Mouse (Mus musculus) left cerebral cortex, adult 2 months (tissue): ENCODE data around the gene Calr. TPM values are rescaled to one million over a fixed set of nuclear protein-coding genes. Genes with fewer than 3 reads are reported as not detected.

Source experiments
- DNase-seq, 2 experiments: peaks; one replicate each; pipeline ENCODE4 v3.0.0; 2021 to 2022; ENCODE audit warnings: low spot score in 2 of 2, mixed read lengths in 1 of 2; ENCODE audit errors: extremely low spot score in 1 of 2
- H3K27ac ChIP-seq: fragments of 200-600 bp; 2 replicates; pipeline ENCODE4 v1.8.1; 2022
- H3K4me3 ChIP-seq: fragments of 200-600 bp; 2 replicates; pipeline ENCODE4 v1.8.1; 2022
- CTCF ChIP-seq: fragments of 200-600 bp; IDR thresholded peaks from 2 replicates; pipeline ENCODE4 v1.8.1; 2022; ENCODE audit warnings: antibody characterized with exemption, mild to moderate bottlenecking, moderate library complexity
- intact Hi-C: fragments of 180-260 bp; cut with DNase I; formaldehyde crosslinking; loops from one replicate; pipeline ENCODE4 v1.15.1; 2025
- total RNA-seq, 2 experiments: library from RNA; stranded (reverse); gene quantifications; 2 replicates each; pipeline ENCODE4 v1.2.3; 2021

The Calr gene
- total RNA-seq, 2 experiments from 2014 or later: 459 to 496 TPM

- Histone ChIP-seq H3K27ac (no peak overlapping the region), H3K4me3 (peak overlapping the region; percentile 46)
- TF ChIP-seq CTCF: no peak
- intact Hi-C loops: no loop called here
- DNase-seq: no peak
These were observed 25.7 kb upstream of the Calr start for GRCm38 (mm10) chr8:84872309-84872965.

DNA sequence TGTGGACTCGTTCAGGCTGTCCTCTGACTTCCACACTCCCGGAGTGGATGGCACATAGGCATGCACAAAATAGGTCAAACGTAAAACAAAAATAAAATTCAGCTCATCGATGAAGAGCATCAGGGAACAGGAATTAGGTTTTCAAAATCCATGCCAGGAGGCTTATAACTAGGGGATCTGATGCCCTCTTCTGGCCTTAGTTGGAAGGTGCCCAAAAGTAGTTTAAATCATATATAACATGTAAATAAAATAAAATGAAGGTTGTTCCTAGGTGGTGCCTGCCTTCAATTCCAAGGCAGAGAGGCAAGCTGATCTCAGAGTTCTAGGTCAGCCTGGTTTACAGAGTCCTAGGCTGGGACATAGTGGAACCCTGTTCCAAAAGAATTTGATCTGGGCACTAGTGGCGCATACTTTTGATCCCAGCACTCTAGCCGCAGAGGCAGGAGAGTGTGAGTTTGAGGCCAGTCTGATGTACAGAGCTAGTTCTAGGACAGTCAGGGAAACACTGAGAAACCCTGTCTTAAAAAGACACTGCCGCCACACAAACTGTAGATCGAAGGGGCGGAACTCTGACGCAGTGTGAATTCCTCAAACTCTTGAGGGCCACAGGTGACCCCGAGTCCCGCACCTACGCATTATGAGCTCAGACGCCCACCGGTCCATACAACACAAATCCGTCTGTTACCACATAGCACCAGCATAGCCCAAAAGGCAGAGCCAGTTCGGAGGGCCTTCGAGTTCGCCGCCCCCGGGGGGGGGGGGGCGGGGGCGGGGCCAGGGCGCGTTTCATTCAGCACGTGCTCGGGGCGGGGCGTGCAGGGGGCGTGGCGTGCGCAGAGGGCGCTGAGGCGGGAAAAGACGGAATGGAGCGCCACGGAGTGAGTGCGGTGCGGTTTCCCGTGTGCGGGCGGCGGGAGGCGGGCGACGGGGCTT is 24.9 kb upstream of the Calr start, which contains the start of gene Syce2:
Syce2 (plus strand) TSS at position 736 of the 933 bp plus-strand sequence.
- Histone ChIP-seq H3K27ac (no peak within 1 kb of the TSS), H3K4me3 (peak within 1 kb of the TSS; percentile 46)
- peak; percentile 31 for TF ChIP-seq CTCF
- intact Hi-C loops: no loop called here
- peak; percentile 53 to 57 for DNase-seq

- intact Hi-C loops: loop anchor here (5.0 kb wide), 1 partner anchor 35 kb away; the partner anchor contains the start of gene Gcdh
- H3K27ac ChIP-seq: peak within 1 kb of the TSS; percentile 92
- peak; percentile 90 to 92 for DNase-seq
- no peak for TF ChIP-seq CTCF
- H3K4me3 ChIP-seq: peak within 1 kb of the TSS; percentile 92
These were observed 10.2 kb upstream of the Calr start, which contains the start of gene Farsa for GRCm38 (mm10) chr8:84856864-84857441. TSS of gene Farsa (plus strand) at chr8:84856989.

GRCm38 (mm10) chr8:84856434-84856833 is 9.7 kb upstream of the Calr start:
- no peak for TF ChIP-seq CTCF
- no peak for DNase-seq
- intact Hi-C loops: loop anchor here (5.0 kb wide), 1 partner anchor 36 kb away; the partner anchor contains the start of gene Gcdh
- H3K27ac ChIP-seq: 0 out of 2 replicates have a peak overlapping the region, but pooled peaks have one; percentile 92
- no peak overlapping the region for H3K4me3 ChIP-seq

GRCm38 (mm10) chr8:84847684-84848435 is 1.1 kb upstream of the Calr start:
- peak overlapping the region; percentile 71; the same call in 1 of the 2 replicates for H3K27ac ChIP-seq
- DNase-seq: no peak
- intact Hi-C loops: no loop called here
- TF ChIP-seq CTCF: no peak
- peak overlapping the region; percentile 51 for H3K4me3 ChIP-seq

- peak overlapping the region; percentile 99 for H3K27ac ChIP-seq
- no peak for TF ChIP-seq CTCF
- peak overlapping the region; percentile 100 for H3K4me3 ChIP-seq
- intact Hi-C loops: no loop called here
- DNase-seq: no peak
These were observed 526 bp downstream of the Calr start for GRCm38 (mm10) chr8:84846094-84846721.

- Histone ChIP-seq H3K27ac (peak overlapping the region; percentile 99), H3K4me3 (peak overlapping the region; percentile 100)
- DNase-seq: peak in 1 of 2 experiments; percentile 20
- intact Hi-C loops: no loop called here
- TF ChIP-seq CTCF: peak; percentile 56
These were observed 1.2 kb downstream of the Calr start for GRCm38 (mm10) chr8:84845355-84846093.

DNA sequence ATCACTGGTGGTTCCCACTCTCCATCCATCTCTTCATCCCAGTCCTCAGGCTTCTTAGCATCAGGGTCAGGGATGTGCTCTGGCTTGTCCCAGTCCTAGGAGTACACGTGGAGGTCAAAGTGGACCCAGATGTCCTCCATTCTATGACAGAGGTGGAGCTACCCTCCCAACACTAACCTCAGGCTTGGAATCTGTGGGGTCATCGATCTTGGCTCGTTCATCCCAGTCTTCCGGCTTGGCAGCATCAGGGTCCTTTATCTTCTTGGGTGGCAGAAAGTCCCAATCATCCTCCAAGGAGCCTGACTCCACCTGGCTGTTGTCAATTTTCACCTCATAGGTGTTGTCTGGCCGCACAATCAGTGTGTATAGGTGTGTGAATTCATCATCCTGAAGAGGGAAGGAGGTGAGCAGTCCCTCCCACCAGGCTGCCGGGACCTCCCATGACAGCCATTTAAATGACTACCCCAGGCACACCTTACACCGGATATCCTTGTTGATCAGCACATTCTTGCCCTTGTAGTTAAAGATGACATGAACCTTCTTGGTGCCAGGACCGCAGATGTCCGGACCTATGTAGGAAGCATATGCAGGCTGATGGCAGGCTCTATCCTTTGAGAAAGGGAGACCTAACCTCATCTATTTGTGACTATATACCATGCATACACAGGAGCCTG is 2.2 kb downstream of the Calr start:
- intact Hi-C loops: no loop called here
- TF ChIP-seq CTCF: no peak
- Histone ChIP-seq H3K27ac (no peak overlapping the region; the same call in 1 of the 2 replicates), H3K4me3 (peak overlapping the region; percentile 100)
- no peak for DNase-seq

DNA sequence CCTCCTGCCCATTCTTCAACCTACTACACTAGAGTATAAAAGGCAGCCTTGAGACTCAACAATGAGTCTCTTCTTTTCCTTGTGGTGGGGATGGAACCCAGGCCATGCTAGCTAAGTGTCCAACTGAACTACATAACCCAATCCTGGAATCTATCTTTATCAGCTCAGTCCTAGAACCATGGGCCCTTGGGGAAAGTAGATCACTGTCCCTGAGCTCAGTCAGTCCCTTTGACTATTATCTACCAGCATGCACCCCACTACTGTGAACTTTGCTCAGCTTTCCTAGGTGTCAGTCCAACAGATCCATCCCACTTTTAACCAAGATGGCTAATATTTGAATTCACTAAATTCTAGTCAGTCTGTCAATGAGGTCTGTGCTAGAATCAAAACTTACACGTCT is 5.2 kb downstream of the Calr start:
- DNase-seq: no peak
- no peak for TF ChIP-seq CTCF
- H3K27ac ChIP-seq: no peak overlapping the region

More for the DNA sequence above, 5.2 kb downstream of the Calr start:
- intact Hi-C loops: no loop called here
- no peak overlapping the region for H3K4me3 ChIP-seq
